Mouse (Mus musculus): ENCODE data around the gene Glod4.

- TF ChIP-seq EP300 (optimal IDR thresholded peaks at IDR 0.05) = no peak
- TF ChIP-seq CTCF (IDR thresholded peaks at IDR 0.05; ENCODE audit: low read depth) = no peak
Observed at GRCm38 (mm10) chr11:76183745-76184144, 59.8 kb downstream of the Glod4 start.
